In the genomic region with DNA sequence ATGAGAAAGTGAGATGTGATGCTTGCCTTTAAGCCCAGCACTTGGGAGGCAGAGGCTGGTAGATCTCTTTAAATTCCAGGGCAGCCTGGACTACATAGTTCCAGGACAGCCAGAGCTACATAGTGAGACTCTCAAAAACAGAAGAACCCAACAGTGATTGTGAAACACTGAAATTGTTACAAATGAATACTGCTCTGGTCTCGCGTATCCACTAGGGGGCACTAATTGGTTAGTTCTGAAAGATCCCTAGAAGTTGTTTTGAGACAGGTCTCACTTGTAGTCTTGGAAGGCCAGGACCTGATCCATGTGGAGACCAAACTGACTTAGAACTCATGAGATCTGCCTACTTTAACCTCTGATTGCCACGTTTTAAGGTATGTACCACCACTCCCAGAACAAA, we compare ENCODE assay signal across 8 mouse cellular contexts. TPM values are rescaled to one million over a fixed set of nuclear protein-coding genes. Genes with fewer than 3 reads are reported as not detected.
DNase-seq lines count a peak whose midpoint lies in the region; ATAC-seq and TF ChIP-seq lines count a peak whose summit lies in the region.

No protein-coding gene starts in this region.

- no peaks in the 10 kb centered on the region for H3K4me1 ChIP-seq in cerebellum, adult 2 months (ENCODE audit: control insufficient read depth, insufficient read depth, low read length)
- H3K4me1 ChIP-seq in forebrain, embryonic 14.5 days (ENCODE audit: control insufficient read depth, insufficient read depth, low read length): peaks cover 7% of the 10 kb centered on the region
- peaks cover 8% of the 10 kb centered on the region for H3K4me1 ChIP-seq in hindbrain, embryonic 16.5 days (ENCODE audit: control insufficient read depth, insufficient read depth, low read depth, low read length)

- H3K4me3 ChIP-seq in cerebellum, adult 2 months (replicated peaks; ENCODE audit: insufficient read depth, low read depth, low read length): no peak overlapping the region
- no peak overlapping the region for H3K4me3 ChIP-seq in forebrain, embryonic 14.5 days (ENCODE audit: low read depth, low read length)
- H3K4me3 ChIP-seq in hindbrain, embryonic 16.5 days (ENCODE audit: low read length): no peak overlapping the region

- H3K9me3 ChIP-seq in forebrain, embryonic 14.5 days (replicated peaks; ENCODE audit: control insufficient read depth, low read length): no peaks in the 10 kb centered on the region
- no peaks in the 10 kb centered on the region for H3K9me3 ChIP-seq in hindbrain, embryonic 16.5 days (ENCODE audit: control insufficient read depth, low read length)

- no peak overlapping the region for H3K9ac ChIP-seq in forebrain, embryonic 14.5 days (ENCODE audit: low read length)
- no peak overlapping the region for H3K9ac ChIP-seq in hindbrain, embryonic 16.5 days (ENCODE audit: low read depth, low read length)

- H3K27ac ChIP-seq in cerebellum, adult 2 months (ENCODE audit: insufficient read depth, low read length): no peak overlapping the region; the same call in 1 of the 2 replicates
- H3K27ac ChIP-seq in forebrain, embryonic 14.5 days (ENCODE audit: low read depth, low read length): no peak overlapping the region
- no peak overlapping the region for H3K27ac ChIP-seq in hindbrain, embryonic 16.5 days (ENCODE audit: low read depth, low read length)

- no peak overlapping the region for H3K4me2 ChIP-seq in forebrain, embryonic 14.5 days (ENCODE audit: low read length)
- H3K4me2 ChIP-seq in hindbrain, embryonic 16.5 days (ENCODE audit: low read length): no peak overlapping the region

- peak; percentile 58; the same call in 1 of the 2 replicates for TF ChIP-seq CTCF in cerebellum, adult 2 months (IDR thresholded peaks at IDR 0.05; ENCODE audit: borderline replicate concordance, insufficient read depth, low read depth, low read length)

- peaks cover 42% of the 10 kb centered on the region for H3K36me3 ChIP-seq in forebrain, embryonic 14.5 days (ENCODE audit: control insufficient read depth, insufficient read depth, low read length)
- H3K36me3 ChIP-seq in hindbrain, embryonic 16.5 days (ENCODE audit: control insufficient read depth, insufficient read depth, low read length): peaks cover 22% of the 10 kb centered on the region

- H3K27me3 ChIP-seq in cerebellum, adult 2 months (ENCODE audit: control insufficient read depth, insufficient read depth, low read length): no peaks in the 10 kb centered on the region
- H3K27me3 ChIP-seq in forebrain, embryonic 14.5 days (replicated peaks; ENCODE audit: control insufficient read depth, insufficient read depth, low read length): no peaks in the 10 kb centered on the region
- no peaks in the 10 kb centered on the region for H3K27me3 ChIP-seq in hindbrain, embryonic 16.5 days (replicated peaks; ENCODE audit: control insufficient read depth, insufficient read depth, low read length)

- ATAC-seq in forebrain, embryonic 14.5 days: peak; percentile 69
- ATAC-seq in hindbrain, embryonic 16.5 days: peak; percentile 67

- DNase-seq in adrenal gland, adult 2 months: peak; percentile 72
- no peak for DNase-seq in adrenal gland, adult 8-10 months
- peak; percentile 61 to 76 for DNase-seq in cerebellum, adult 2 months
- peak; percentile 94 for DNase-seq in forebrain, embryonic 14.5 days (ENCODE audit: low spot score)
- DNase-seq in layer of hippocampus, postnatal 36 days: peak; percentile 48 to 64
- peak; percentile 88 for DNase-seq in lung, postnatal 25 days (ENCODE audit: low spot score)
- DNase-seq in right cerebral cortex, postnatal 14 days: peak; percentile 61

- TF ChIP-seq POLR2A in cerebellum, adult 2 months (IDR thresholded peaks at IDR 0.05; ENCODE audit: borderline replicate concordance, insufficient read depth, low read length): no peak

- under 1% methylated on average over 3 of the region's 3 CpGs for WGBS in cerebellum, adult 2 months
- WGBS in forebrain, embryonic 14.5 days: under 1% methylated on average over 3 of the region's 3 CpGs
- 0% methylated on average over 3 of the region's 3 CpGs for WGBS in hindbrain, embryonic 16.5 days

RNA-seq across cellular contexts. Expression of a gene that starts 8.1 kb away (rescaled TPM):
- 100 to 1,000 TPM; 167 to 196 TPM for total RNA-seq in adrenal gland, adult 2 months (2021)
- 69.3 and 80.4 TPM in 2 replicates for polyA plus RNA-seq in adrenal gland, adult 2 months (2012; rRNA removed)
- total RNA-seq in adrenal gland, adult 8-10 months (2022): 100 to 1,000 TPM; 157 to 316 (median 238) TPM
- polyA plus RNA-seq in cerebellum, adult 2 months (2012; rRNA removed): 413 and 433 TPM in 2 replicates
- polyA plus RNA-seq in forebrain, embryonic 14.5 days (2014; fragmentation: Nextera tagmentation; extraction: Ambion mirVana): 133 and 140 TPM in 2 replicates
- polyA plus RNA-seq in hindbrain, embryonic 16.5 days (2015; fragmentation: Nextera tagmentation; extraction: Ambion mirVana): 127 and 130 TPM in 2 replicates
- total RNA-seq in layer of hippocampus, postnatal 36 days (2021): 100 to 1,000 TPM; 231 to 275 TPM

RNA-seq across cellular contexts. Expression of a gene that starts 12.5 kb away (rescaled TPM):
- total RNA-seq in adrenal gland, adult 2 months (2021): 10 to 100 TPM; 24.9 to 45.1 TPM
- polyA plus RNA-seq in adrenal gland, adult 2 months (2012; rRNA removed): 191 and 246 TPM in 2 replicates
- total RNA-seq in adrenal gland, adult 8-10 months (2022): 10 to 100 TPM; 44.9 to 81.7 (median 60.3) TPM
- polyA plus RNA-seq in cerebellum, adult 2 months (2012; rRNA removed): 687 and 690 TPM in 2 replicates
- polyA plus RNA-seq in forebrain, embryonic 14.5 days (2014; fragmentation: Nextera tagmentation; extraction: Ambion mirVana): 76.1 and 82.9 TPM in 2 replicates
- polyA plus RNA-seq in hindbrain, embryonic 16.5 days (2015; fragmentation: Nextera tagmentation; extraction: Ambion mirVana): 254 and 275 TPM in 2 replicates
- total RNA-seq in layer of hippocampus, postnatal 36 days (2021): 100 to 1,000 TPM; 661 to 670 TPM

RNA-seq across cellular contexts. Expression of a gene that starts 17.1 kb away (rescaled TPM):
- 1 to 10 TPM in 1 of 2 experiments, not detected in 1; 7.1 TPM for total RNA-seq in adrenal gland, adult 2 months (2021)
- 37.6 and 42.4 TPM in 2 replicates for polyA plus RNA-seq in adrenal gland, adult 2 months (2012; rRNA removed)
- 1 to 10 TPM in 3 of 4 experiments, under 1 TPM in 1; 0.99 to 9.0 (median 4.4) TPM for total RNA-seq in adrenal gland, adult 8-10 months (2022)
- polyA plus RNA-seq in cerebellum, adult 2 months (2012; rRNA removed): 0.34 TPM in 1 of 2 replicates, not detected in the other
- not detected in 2 replicates for polyA plus RNA-seq in forebrain, embryonic 14.5 days (2014; fragmentation: Nextera tagmentation; extraction: Ambion mirVana)
- polyA plus RNA-seq in hindbrain, embryonic 16.5 days (2015; fragmentation: Nextera tagmentation; extraction: Ambion mirVana): 0.14 TPM in 1 of 2 replicates, not detected in the other
- 10 to 100 TPM in 1 of 2 experiments, 1 to 10 TPM in 1; 7.5 to 14.5 TPM for total RNA-seq in layer of hippocampus, postnatal 36 days (2021)

RNA-seq across cellular contexts. Expression of a gene that starts 17.2 kb away (rescaled TPM):
- 10 to 100 TPM; 42.6 to 57.7 TPM for total RNA-seq in adrenal gland, adult 2 months (2021)
- 43.3 and 45.1 TPM in 2 replicates for polyA plus RNA-seq in adrenal gland, adult 2 months (2012; rRNA removed)
- total RNA-seq in adrenal gland, adult 8-10 months (2022): 10 to 100 TPM; 62.9 to 88.0 (median 73.9) TPM
- polyA plus RNA-seq in cerebellum, adult 2 months (2012; rRNA removed): 113 TPM in 2 replicates
- polyA plus RNA-seq in forebrain, embryonic 14.5 days (2014; fragmentation: Nextera tagmentation; extraction: Ambion mirVana): 4.0 and 4.4 TPM in 2 replicates
- 4.8 and 5.9 TPM in 2 replicates for polyA plus RNA-seq in hindbrain, embryonic 16.5 days (2015; fragmentation: Nextera tagmentation; extraction: Ambion mirVana)
- 100 to 1,000 TPM; 120 to 126 TPM for total RNA-seq in layer of hippocampus, postnatal 36 days (2021)

RNA-seq across cellular contexts. Expression of a gene that starts 23.0 kb away (rescaled TPM):
- total RNA-seq in adrenal gland, adult 2 months (2021): 10 to 100 TPM; 13.0 to 19.6 TPM
- 41.8 and 45.9 TPM in 2 replicates for polyA plus RNA-seq in adrenal gland, adult 2 months (2012; rRNA removed)
- total RNA-seq in adrenal gland, adult 8-10 months (2022): 10 to 100 TPM; 18.5 to 26.6 (median 21.6) TPM
- polyA plus RNA-seq in cerebellum, adult 2 months (2012; rRNA removed): 21.6 and 22.1 TPM in 2 replicates
- 2.5 TPM in 2 replicates for polyA plus RNA-seq in forebrain, embryonic 14.5 days (2014; fragmentation: Nextera tagmentation; extraction: Ambion mirVana)
- 4.1 and 5.3 TPM in 2 replicates for polyA plus RNA-seq in hindbrain, embryonic 16.5 days (2015; fragmentation: Nextera tagmentation; extraction: Ambion mirVana)
- 10 to 100 TPM; 17.9 to 20.7 TPM for total RNA-seq in layer of hippocampus, postnatal 36 days (2021)

Comparison
In these comparisons a context has a peak if more than half of its experiments do, and no peak if none do; other contexts are left out.
1. RNA of a gene that starts 17.1 kb away (polyA plus RNA-seq): 37.6 to 42.4 TPM in adrenal gland, adult 2 months; 0.34 TPM in cerebellum, adult 2 months, 0.14 TPM in hindbrain, embryonic 16.5 days and not detected in forebrain, embryonic 14.5 days; every median in the first group is over 10 times any median in the second.